Mouse (Mus musculus): ENCODE measurements around the gene Sgca.

Sgca gene

GRCm38 (mm10) chr11:94943054-94943453 lies 33.1 kb downstream of the Sgca start:
- no peak for DNase-seq (ENCODE audit: low spot score)

GRCm38 (mm10) chr11:94942282-94943023 lies 33.7 kb downstream of the Sgca start:
- DNase-seq (ENCODE audit: low spot score): peak; percentile 47

GRCm38 (mm10) chr11:94941776-94942175 lies 34.4 kb downstream of the Sgca start:
- DNase-seq (ENCODE audit: low spot score): no peak

GRCm38 (mm10) chr11:94941121-94941520 lies 35.0 kb downstream of the Sgca start:
- DNase-seq (ENCODE audit: low spot score): no peak

GRCm38 (mm10) chr11:94939280-94939679 lies 36.8 kb downstream of the Sgca start:
- peak; percentile 84 for DNase-seq (ENCODE audit: low spot score)

- DNase-seq (ENCODE audit: low spot score): no peak
These were observed 37.8 kb downstream of the Sgca start for GRCm38 (mm10) chr11:94938296-94938695.

- DNase-seq (ENCODE audit: low spot score): no peak
These were observed 38.3 kb downstream of the Sgca start for GRCm38 (mm10) chr11:94937787-94938186.

- DNase-seq (ENCODE audit: low spot score): no peak
These were observed 38.8 kb downstream of the Sgca start for GRCm38 (mm10) chr11:94937335-94937781.

- DNase-seq (ENCODE audit: low spot score): peak; percentile 94
These were observed 39.3 kb downstream of the Sgca start for GRCm38 (mm10) chr11:94936851-94937295.

GRCm38 (mm10) chr11:94936045-94936444 lies 40.1 kb downstream of the Sgca start, which contains the start of gene Col1a1:
Col1a1 (plus strand) TSS chr11:94936224.
- DNase-seq (ENCODE audit: low spot score): peak; percentile 60

- no peak for DNase-seq (ENCODE audit: low spot score)
These were observed 41.6 kb downstream of the Sgca start for GRCm38 (mm10) chr11:94934526-94934925.

- DNase-seq (ENCODE audit: low spot score): no peak
These were observed 42.5 kb downstream of the Sgca start for GRCm38 (mm10) chr11:94933584-94933983.

GRCm38 (mm10) chr11:94930151-94930550 lies 46.0 kb downstream of the Sgca start:
- DNase-seq (ENCODE audit: low spot score): no peak

GRCm38 (mm10) chr11:94929599-94929998 lies 46.5 kb downstream of the Sgca start:
- no peak for DNase-seq (ENCODE audit: low spot score)

GRCm38 (mm10) chr11:94928820-94929219 lies 47.3 kb downstream of the Sgca start:
- DNase-seq (ENCODE audit: low spot score): peak; percentile 84

- DNase-seq (ENCODE audit: low spot score): peak; percentile 59
These were observed 48.3 kb downstream of the Sgca start for GRCm38 (mm10) chr11:94927771-94928291.

- peak; percentile 66 for DNase-seq (ENCODE audit: low spot score)
These were observed 49.7 kb downstream of the Sgca start for GRCm38 (mm10) chr11:94926431-94926830.

GRCm38 (mm10) chr11:94924977-94925376 lies 51.1 kb downstream of the Sgca start:
- no peak for DNase-seq (ENCODE audit: low spot score)

GRCm38 (mm10) chr11:94920996-94921401 lies 55.1 kb downstream of the Sgca start:
- no peak for DNase-seq (ENCODE audit: low spot score)

- no peak for DNase-seq (ENCODE audit: low spot score)
These were observed 58.4 kb downstream of the Sgca start for GRCm38 (mm10) chr11:94917717-94918116.

- DNase-seq (ENCODE audit: low spot score): peak; percentile 68
These were observed 59.6 kb downstream of the Sgca start for GRCm38 (mm10) chr11:94916477-94916876.

GRCm38 (mm10) chr11:94915675-94916403 lies 60.3 kb downstream of the Sgca start:
- DNase-seq (ENCODE audit: low spot score): peak; percentile 83

Data from adipocyte (in vitro differentiated cells).